Mouse (Mus musculus): Measurements from ENCODE around the gene Islr. TPM values are rescaled to one million over a fixed set of nuclear protein-coding genes. Genes with fewer than 3 reads are reported as not detected.

The Islr gene
- 0.53 TPM for polyA plus RNA-seq (2014; fragmentation: Illumina TruSeq; extraction: RNeasy Lipid Tissue Mini Kit (QIAGEN cat#74804); ENCODE audit: low read depth, low replicate concordance)

DNA sequence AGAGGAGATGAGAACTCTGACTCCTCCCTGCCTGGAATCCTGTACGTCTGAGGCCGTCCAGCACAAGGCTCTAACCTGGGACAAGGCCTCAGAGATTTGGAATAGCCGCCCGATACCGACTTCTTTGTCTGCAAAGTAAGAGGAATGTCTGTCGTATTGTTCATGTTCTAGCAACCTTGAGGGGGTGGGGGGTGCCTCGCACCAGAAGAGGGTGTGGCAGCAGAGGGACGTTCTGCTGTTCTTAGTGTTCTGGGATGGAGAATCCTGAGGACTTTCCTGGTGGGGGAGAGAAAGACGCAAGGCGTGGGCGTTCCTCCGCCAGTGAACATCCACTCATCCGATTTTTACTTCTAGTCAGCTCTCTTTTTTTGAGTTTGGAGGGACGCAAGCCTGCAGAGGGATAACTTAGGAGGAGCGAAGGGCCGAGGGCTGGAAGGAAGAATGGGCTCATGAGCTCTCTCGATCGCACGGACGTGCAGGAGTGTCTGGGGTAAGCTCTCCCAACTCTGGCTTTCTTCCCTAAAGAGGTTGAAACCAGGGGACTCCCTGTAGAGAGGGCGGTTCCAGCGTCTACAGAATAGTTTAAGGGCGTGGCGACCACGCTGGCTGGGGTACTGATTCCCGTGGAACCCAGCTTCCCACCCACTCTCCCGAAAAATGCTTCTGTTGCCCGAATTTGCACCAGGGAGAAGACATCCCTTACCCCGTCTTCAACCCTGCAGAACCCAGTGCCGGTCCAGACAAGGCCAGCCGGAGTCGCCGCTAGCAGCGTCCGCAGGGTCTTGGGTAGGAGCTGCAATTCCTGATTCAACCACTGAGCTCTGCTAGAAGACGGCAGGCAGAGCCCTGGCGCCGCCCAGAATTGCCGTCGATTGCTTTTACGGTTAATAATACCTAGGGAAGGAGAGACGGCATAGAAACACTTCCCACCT, at the start of gene Islr, which contains the start of gene Islr2:
TSS of gene Islr (minus strand) at position 791 of the 932 bp plus-strand sequence.
TSS of gene Islr2 (minus strand) at position 804 of the 932 bp plus-strand sequence.

DNA sequence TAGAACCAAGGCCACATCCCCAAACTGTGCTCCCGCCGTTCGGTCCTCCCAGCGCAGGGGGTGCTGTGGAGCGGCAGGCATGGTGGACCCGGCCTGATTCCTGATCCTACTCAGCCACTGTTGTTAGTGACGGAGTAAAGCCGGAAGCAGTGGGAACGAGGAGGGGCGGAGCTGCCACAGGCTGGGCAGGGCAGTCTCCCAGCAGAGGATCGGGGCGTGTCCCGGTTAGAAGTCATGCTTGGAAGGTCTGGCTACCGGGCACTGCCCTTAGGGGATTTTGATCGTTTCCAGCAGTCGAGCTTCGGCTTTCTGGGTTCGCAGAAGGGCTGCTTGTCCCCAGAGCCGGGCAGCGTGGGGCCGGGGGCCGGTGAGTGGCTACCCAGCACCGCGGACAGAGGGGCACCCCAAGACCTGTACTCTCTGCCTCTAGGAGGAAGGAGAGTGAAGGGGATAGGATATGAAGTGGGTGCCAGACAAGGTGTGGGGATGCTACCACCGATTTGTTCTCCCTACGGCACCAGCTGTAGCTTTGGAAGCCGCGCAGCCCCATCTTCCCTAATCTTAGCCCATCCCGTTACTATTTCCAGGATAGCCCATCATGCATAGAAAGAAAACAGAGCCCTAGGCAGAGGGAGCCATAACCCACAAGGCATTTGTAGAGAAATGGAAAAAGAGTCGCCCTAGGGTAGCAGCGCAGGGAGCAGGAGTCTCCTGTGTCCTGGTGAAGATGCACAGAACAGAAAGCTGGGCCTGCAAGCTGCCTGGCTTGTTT, 49.1 kb upstream of the Islr start, which contains the start of gene Stoml1:
TSS of gene Stoml1 (plus strand) at position 132 of the 772 bp plus-strand sequence.

DNA sequence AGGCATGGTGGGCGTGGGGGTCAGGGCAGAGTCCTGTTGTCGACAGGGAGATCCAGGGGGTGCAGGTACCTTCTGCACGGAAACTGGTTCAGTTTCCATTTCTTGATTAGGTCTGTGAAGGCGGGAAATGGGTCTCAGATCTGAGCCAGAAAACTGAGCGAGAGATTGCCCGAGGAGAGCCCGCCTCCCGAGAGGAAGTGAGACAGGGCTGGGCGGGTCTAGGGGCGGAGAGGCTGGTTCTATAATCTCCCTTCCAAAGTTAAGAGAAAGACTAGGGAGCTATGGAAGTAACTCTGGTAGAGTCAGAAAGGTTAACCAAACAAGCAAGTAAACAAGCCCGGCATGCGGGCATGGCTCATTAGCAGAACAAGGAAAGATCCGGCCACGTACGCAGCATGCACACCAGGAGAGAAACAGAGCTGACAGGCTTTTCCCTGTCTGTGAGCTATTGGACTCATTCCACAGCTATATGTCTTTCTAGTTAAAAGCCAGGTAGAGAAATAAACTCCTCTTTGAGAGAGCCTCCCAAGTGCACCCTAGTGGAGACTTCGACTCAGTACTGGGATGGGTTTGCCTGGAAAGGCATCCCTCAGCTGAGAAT, 45.6 kb upstream of the Islr start, which contains the start of gene Pml:
TSS of gene Pml (minus strand) at position 195 of the 601 bp plus-strand sequence.

DNA sequence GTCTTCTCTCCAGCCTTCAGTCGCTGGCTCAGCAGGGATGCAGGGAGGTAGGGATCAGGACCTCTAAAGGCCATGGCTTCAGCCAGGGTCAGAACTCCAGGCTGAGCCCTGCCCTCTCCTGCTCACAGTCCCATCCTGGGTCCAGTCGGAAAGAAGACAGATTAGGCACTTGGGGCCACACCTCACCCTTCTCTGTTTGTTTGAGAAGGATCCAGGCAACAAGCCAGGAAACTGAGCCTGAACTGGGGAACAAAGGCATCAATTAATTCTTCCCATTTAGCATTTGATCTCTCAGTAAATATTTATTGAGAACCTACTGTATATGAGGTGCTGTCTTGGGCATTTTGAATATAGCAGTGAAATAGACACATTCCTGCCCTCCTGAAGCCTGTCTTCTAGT, 85.4 kb downstream of the Islr start, which contains the start of gene Ccdc33:
TSS of gene Ccdc33 (minus strand) at position 153 of the 400 bp plus-strand sequence.

Other genes with a start within 250 kb of the Islr start
- gene Cyp11a1, start 197.9 kb downstream of the Islr start, polyA plus RNA-seq (2014; fragmentation: Illumina TruSeq; extraction: RNeasy Lipid Tissue Mini Kit (QIAGEN cat#74804); ENCODE audit: low read depth, low replicate concordance), result not detected
- not detected for gene Stra6, start 140.5 kb downstream of the Islr start, polyA plus RNA-seq (2014; fragmentation: Illumina TruSeq; extraction: RNeasy Lipid Tissue Mini Kit (QIAGEN cat#74804); ENCODE audit: low read depth, low replicate concordance)
- gene Ccdc33, start 85.5 kb downstream of the Islr start, polyA plus RNA-seq (2014; fragmentation: Illumina TruSeq; extraction: RNeasy Lipid Tissue Mini Kit (QIAGEN cat#74804); ENCODE audit: low read depth, low replicate concordance), result not detected
- not detected for gene Islr2, start within 50 bp of the Islr start, polyA plus RNA-seq (2014; fragmentation: Illumina TruSeq; extraction: RNeasy Lipid Tissue Mini Kit (QIAGEN cat#74804); ENCODE audit: low read depth, low replicate concordance)
- gene Pml, start 45.5 kb upstream of the Islr start, polyA plus RNA-seq (2014; fragmentation: Illumina TruSeq; extraction: RNeasy Lipid Tissue Mini Kit (QIAGEN cat#74804); ENCODE audit: low read depth, low replicate concordance), result 2.7 TPM
- gene Stoml1, start 48.9 kb upstream of the Islr start, polyA plus RNA-seq (2014; fragmentation: Illumina TruSeq; extraction: RNeasy Lipid Tissue Mini Kit (QIAGEN cat#74804); ENCODE audit: low read depth, low replicate concordance), result 2.2 TPM
- 0.19 TPM for gene Loxl1, start 108.9 kb upstream of the Islr start, polyA plus RNA-seq (2014; fragmentation: Illumina TruSeq; extraction: RNeasy Lipid Tissue Mini Kit (QIAGEN cat#74804); ENCODE audit: low read depth, low replicate concordance)
- gene Tbc1d21, start 166.1 kb upstream of the Islr start, polyA plus RNA-seq (2014; fragmentation: Illumina TruSeq; extraction: RNeasy Lipid Tissue Mini Kit (QIAGEN cat#74804); ENCODE audit: low read depth, low replicate concordance), result not detected

All from liver, adult 10 weeks (tissue).